Mouse (Mus musculus) layer of hippocampus, adult 18-20 months (tissue): ENCODE measurements around the gene 4930467E23Rik. TPM values are rescaled to one million over a fixed set of nuclear protein-coding genes. Genes with fewer than 3 reads are reported as not detected.
A peak's percentile ranks its signal among the peaks of the same experiment; 100 is the strongest.
"Not testable (repeated sequence)": the region's sequence is repeated elsewhere in the genome, so short reads cannot be mapped to it uniquely, and the experiment has no call there.

Experiments
- DNase-seq, 2 experiments: peaks; one replicate each; pipeline ENCODE4 v3.0.0; 2022; ENCODE audit warnings: low spot score in 2 of 2
- long read RNA-seq: library from polyadenylated mRNA; stranded (forward); transcript quantifications from one replicate; pipeline ENCODE4 v2.0.0, GENCODE M21; 2021
- total RNA-seq, 2 experiments: library from RNA; stranded (reverse); gene quantifications; 2 replicates each; pipeline ENCODE4 v1.2.3; 2021

The 4930467E23Rik gene
- total RNA-seq, result under 1 TPM; 0.61 to 0.62 TPM
- long read RNA-seq, result 0 reads

DNA sequence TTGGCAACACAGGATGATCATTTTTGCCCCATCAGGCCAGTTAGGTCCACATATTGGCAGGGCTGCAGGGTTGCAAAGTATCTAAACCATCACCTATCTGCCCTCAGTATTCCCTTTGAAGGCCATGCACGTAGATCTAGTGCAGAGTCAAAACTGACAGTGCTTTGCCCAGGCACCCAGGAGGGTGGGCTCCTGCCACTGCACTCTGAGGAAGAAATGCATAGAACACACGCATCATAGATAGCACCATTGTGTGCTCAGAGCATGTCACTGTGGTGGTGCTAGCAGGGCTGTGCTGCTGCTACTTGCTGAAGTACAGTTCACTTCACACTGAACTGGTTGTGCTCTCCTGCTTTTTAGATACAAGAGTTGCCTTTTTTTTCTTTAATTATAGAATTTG, at the start of gene 4930467E23Rik:
TSS of gene 4930467E23Rik (plus strand) at position 301 of the 400 bp plus-strand sequence.
- not testable (repeated sequence) for DNase-seq

DNA sequence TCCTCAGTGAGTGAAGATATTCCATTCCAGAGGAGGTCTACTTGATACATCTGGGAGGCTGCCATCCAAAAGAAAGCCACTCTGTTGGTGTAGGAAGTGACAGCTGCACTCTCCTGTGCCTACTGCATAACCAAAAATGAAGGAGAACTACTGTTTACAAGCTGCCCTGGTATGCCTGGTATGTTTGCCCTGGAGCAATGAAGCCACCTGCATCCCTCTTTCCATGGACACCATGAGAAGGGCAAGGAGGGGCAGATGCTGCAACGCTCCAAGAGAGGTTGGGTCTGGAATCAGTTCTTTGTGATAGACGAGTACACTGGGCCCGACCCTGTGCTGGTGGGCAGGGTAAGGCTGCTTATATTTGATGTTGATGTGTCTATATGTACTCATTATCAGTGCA, 47.1 kb upstream of the 4930467E23Rik start:
- not testable (repeated sequence) for DNase-seq

DNA sequence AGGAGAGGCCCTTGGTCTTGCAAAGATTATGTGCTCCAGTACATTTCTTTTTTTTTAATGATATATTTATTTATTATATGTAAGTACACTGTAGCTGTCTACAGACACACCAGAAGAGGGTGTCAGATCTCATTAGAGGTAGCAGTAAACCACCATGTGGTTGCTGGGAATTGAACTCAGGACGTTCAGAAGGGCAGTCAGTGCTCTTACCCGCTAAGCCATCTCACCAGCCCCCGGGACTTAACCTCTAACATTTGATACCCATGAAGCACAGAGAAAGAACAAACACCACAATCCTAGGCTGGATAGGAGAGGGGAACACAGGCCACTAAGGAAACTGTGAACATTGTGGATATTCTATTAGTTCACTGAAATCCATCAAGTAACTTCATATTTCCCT, 43.9 kb upstream of the 4930467E23Rik start:
- not testable (repeated sequence) for DNase-seq

DNA sequence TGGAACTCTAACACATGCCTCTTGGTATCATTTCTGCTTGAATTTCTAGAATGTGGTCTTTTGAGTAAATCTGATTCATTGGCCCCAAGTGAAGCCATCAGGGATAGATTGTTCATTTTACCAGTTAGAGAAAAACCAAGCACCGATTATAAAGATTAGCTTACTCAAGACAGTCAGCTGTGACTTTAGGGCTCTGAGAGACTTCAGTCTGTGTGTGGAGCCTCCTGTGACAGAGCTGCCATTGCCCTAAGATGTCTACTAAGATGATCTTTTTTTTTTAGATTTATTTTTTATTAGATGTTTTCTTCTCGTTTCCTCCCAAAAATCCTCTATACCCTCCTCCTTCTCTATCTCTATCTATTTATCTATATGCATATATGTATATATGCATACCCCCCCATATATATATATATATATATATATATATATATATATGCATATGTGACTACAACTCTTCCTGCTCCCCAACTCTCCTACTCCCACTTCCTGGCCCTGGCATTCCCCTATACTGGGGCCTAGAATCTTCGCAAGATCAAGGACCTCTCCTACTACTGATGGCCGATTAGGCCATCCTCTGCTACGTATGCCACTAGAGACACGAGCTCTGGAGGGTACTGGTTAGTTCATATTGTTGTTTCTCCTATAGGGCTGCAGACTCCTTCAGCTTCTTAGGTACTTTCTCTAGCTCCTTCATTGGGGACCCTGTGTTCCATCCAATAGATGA, 40.4 kb upstream of the 4930467E23Rik start:
- DNase-seq, result not testable (repeated sequence)

DNA sequence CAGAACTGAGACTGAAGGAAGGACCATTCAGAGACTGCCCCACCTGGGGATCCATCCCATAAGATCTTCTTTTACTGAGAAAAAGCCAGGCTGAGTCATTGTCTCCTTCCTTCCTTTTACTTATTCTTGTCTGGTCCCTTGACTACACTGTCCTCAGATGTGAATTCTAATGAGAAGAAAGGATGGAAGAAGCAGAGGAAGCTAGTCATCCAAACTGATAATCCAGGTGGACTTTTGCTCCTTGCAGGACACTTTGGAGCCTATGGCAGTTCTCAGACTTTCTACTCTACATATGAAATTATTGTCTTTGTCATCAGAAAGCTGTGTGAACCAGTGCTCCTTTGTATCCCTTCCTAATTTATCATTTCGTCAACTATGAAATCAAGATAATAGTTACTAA, 39.6 kb upstream of the 4930467E23Rik start:
- DNase-seq, result not testable (repeated sequence)

DNA sequence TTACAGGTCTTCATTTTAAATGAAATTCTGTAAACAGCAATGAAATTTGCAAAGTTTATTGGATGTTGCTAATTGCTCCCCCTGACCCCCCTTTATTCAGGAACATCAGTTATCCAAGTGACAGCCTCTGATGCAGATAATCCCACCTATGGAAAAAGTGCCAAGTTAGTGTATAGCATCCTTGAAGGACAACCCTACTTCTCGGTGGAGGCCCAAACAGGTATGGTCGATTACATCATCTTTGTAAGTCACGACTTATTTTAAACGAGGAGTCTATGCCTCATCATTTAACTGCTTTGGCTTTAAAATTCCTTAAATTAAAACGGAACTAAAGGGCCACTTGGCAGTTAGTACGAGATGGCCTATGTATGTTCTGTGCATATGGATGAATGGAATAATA, 38.0 kb upstream of the 4930467E23Rik start:
- not testable (repeated sequence) for DNase-seq

DNA sequence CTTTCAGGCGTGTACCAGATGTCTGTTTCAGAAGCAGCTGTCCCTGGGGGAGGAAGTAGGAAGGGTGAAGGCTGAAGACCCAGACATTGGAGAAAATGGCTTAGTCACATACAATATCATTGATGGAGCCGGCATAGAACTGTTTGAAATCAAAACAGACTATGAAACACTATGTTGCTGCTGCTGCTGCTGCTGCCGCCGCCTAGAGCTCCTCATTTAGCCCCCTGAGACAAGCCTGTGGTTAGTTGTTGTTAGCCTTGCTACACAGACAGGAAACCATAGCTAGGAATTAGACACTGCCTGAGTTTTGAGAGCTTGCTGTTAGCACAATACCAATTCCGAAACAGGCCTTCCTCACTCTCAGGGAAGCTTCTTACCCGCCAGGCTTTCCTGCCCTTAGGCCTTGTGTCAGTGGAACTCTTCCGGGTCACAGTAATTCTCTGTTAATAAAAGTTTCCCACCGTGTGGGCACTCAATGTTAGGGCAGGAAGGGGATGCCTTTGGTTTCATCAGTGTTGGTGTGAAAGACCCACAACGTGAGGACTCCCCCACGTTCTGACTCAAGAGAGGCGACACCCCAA, 31.8 kb upstream of the 4930467E23Rik start:
- not testable (repeated sequence) for DNase-seq

DNA sequence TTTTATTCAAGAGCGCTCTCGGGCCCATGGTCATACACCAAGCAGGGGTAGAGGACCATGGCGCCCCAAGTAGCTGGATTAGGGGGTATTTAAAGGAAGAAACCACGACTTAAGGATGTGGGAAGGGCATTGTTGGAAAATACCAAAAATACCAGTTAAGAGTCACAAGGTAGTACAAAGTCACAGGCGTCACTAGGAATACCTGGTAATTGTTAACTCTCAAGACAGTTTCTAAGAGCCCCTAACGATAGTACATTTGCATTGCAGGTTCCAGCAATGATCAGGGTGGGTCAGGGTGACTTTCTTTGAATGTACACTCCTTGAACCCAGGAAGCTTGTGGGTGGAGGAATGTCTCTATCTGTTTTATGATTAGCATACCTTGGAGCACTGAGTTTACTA, 31.3 kb upstream of the 4930467E23Rik start:
- not testable (repeated sequence) for DNase-seq

DNA sequence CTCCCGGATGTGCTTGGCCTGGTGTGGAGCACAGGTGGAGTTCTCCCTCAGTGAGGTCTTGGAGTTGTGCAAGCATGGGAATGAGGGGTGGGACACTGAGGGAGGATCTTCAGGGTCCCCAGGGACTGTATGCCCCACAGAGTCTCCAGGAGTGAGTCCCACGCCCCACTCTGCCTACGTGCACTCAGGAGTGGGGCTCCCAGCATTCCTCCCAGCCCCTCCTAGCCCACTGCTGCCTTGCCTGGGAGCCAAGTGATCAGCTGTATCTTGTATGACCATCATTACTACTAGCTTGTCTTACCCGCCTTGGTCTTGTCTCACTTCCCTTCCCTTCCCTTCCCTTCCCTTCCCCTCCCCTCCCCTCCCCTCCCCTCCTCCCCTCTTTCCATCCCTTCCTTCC, 30.7 kb upstream of the 4930467E23Rik start:
- not testable (repeated sequence) for DNase-seq

DNA sequence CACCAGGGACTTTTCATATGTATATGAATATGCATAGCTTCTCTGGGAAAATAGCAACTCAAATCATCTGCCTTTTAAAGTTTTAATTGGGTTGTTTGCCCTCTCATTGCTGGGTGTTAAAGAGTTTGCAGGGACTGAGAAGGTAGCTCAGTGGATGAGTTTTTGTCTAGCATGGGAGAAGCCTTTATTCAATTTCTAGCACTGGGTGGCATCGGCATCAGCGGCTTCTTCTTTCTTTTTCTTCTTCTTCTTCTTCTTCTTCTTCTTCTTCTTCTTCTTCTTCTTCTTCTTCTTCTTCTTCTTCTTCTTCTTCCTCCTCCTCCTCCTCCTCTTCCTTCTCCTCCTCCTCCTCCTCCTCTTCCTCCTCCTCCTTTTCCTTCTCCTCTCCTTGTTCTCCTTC, 28.1 kb upstream of the 4930467E23Rik start:
- DNase-seq, result not testable (repeated sequence)

DNA sequence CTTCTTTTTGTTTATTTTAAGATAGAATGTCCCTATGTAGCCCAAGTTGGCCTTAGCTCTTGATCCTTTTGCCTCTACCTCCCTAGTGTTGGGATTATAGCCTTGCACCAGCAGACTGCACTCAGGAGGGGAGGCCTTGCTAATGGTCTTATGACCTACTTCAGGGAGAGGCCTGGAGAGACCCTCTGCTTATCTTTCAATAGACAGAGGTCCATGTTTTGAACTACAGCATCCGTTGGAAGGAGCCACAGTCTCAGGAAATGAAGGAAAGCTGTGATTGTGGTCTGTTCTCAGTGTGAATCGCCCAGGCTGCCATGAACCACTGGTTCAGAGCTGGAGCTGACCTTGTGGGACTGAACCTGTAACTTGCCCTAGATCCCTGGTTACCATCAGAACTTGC, 27.1 kb upstream of the 4930467E23Rik start:
- not testable (repeated sequence) for DNase-seq

DNA sequence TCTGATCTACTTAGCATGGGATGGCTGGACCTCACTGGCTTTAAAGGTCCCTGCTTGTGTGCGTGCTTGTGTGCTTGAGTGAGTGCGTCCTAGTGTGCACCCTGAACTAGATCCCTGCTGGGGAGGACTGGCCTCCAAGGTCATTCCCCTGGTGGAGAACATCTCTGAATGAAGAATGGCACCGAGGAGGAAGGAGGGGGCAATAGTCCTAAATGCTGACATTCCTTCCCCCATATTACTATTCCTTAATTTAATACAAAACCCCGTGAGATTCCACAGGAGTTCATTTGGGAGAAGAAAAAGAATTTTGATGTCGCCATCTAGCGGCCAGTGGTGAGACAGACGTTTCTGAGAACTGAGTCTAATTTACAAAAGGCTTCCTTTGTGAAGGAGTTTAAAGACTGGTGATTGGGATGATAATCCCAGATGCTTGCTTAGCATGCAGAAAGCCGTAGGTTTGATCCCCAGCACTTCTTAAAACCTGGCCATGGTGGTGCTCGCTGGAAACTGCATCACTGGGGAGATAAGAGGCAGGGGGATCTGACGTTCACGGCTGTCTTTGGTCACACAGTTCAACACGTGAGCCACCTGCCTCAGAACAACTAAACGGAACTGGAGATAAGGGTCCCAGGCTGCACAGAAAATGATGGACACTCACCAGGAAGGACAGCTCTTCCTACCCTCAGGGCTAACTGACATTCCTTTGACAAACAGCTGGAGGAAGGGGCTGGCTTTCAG, 26.2 kb upstream of the 4930467E23Rik start:
- peak; percentile 88 to 98 for DNase-seq

DNA sequence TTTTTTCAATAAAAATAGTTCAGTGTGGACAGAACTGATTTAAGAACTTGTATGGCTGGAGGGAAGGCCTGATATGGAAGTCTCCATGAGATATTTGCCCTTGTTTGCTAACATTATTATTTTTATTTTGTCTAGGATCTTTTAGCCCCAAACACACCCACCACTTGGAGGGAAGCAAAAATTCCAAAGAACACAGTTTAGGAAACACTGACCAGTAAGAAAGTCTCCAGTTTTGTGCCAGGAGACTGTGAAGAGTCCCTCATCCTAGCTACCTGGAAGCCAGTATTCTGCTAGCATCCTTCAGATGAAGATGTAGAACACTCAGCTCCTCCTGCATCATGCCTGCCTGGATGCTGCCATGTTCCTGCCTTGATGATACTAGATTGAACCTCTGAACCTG, 25.5 kb upstream of the 4930467E23Rik start:
- DNase-seq, result not testable (repeated sequence)

DNA sequence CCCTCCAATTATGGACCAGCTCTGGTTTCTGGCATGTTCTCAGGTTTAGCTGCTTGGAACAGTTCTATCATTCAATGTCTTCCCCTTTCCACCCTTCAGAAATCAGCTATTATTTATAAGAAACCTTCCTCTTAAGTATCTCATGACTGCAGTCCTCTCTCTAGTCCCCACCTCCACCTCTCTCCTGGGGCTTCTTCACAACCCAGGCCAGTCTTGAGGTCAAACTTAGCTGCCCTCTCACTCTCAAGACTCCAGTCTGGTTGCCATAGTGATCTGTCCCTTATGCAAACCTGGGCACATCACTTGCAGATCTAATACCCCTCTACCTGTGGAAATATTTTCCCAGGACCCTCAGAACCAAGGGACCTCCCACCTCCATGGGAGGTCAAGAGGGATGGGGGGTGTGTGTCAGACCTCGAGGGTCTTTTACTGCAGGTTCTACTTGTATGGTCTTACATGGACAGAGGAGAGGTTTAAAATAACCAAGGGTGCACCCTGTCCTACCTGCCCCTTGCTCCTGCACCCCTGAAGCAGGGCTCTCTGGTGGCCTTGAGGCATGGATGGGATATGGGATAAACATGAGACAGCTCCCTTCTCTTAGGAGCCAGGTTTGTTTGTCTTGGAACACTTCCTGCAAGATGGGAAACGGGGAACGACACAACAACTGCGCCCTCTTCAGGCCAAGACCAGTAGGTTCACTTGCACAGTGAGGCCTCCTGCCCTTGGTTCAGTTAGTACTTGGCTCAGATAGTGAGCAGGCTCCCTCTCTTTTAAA, 24.7 kb upstream of the 4930467E23Rik start:
- DNase-seq, result not testable (repeated sequence)

DNA sequence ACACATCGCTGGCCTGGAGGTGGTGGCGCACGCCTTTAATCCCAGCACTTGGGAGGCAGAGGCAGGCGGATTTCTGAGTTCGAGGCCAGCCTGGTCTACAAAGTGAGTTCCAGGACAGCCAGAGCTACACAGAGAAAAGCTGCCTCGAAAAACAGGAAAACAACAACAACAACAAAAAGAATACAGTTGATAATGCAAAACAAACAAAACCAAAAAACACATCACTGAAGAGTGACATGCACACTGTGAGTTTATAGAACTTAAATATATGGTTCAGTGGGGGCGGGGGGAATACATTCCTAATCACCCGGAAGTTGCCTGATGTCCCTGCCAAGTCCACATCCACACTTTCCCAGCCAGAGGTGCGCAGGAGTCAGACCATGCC, 24.2 kb upstream of the 4930467E23Rik start:
- DNase-seq, result not testable (repeated sequence)

DNA sequence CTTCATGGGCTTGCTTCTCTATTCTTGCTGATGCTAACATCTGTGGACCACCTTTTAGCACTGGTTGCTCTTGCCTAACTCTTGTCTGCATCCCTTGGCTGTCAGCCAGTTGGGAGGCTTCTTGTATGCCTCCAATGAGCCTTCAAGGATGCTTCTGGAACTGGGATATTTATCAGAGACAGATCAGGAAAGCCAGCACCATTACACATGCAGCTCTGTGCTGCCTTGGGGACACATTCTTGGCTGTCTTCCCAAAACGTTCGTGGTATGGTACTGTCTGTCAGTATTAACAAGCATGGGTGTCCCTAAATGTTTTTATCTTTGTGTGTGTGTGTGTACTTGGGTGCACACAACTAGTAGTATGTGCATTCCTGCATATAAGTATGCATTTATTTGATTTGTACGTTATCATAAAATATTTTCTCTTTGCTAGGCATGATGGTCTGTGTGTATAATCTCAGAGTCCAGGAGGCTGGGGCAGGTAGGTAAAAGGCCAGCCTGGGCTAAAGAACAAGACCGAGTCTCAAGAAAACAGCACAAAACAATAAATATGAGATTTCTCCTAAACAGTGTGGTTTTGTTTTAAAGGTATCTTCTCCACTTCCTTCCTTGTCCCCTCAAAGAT, 23.2 kb upstream of the 4930467E23Rik start:
- DNase-seq, result not testable (repeated sequence)

DNA sequence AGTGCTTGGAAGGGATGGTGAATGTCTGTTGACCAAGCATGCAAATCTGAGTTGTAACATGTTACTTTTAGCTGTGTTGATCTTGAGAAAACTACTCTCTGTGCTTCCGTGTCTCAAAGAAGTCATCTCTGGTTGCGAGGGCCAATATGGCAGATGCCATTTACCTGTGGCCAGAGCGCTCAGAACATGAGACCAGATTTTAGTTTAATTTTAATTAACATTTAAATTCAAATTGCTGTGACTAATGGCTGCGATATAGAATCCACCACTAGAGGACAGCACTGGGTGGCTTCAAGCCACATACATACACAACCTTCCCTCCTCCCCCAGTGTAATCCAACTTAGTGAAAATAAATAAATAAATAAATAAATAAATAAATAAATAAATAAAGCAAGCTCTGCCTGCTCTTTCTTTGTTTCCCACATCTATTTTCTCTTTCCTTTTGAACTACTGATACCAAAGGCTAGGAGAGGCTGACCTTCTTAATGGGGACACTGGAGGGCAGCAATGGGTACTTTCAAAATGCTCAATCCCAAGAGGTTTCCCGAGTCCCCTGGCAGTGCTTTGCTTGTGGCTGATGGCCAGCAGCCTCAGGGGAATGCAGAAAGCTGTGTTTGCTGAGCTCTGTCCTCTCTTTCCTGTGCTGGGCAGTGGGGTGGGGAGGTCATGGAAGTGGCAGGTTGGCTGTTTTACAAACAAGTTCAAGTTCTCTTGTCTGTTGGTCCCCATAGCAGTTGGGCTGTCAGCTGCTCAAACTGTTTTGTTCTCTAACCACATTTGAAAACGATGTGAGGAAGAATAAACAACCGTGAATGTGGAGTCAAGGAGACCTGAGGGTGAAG, 22.2 kb upstream of the 4930467E23Rik start:
- DNase-seq, result peak; percentile 76 to 97

DNA sequence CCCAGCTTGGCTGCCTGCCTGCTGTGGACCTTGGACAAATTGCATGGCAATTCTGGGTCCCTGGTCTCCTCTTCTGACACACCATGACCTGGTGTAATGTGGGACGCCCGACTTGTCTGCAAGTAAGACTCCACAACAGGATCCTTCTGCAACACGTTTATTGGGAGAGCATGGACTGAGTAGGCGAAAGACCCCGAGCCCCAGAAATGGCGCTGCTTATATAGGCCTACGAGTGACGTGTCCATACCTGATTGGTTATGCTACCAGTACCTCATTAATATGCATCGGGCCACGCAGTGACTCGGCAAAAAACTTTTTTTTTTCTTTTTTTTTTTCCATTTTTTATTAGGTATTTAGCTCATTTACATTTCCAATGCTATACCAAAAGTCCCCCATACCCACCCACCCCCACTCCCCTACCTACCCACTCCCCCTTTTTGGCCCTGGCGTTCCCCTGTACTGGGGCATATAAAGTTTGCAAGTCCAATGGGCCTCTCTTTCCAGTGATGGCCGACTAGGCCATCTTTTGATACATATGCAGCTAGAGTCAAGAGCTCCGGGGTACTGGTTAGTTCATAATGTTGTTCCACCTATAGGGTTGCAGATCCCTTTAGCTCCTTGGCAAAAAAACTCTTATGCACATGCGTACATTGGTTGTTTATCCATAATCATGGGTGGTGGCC, 21.5 kb upstream of the 4930467E23Rik start:
- not testable (repeated sequence) for DNase-seq

DNA sequence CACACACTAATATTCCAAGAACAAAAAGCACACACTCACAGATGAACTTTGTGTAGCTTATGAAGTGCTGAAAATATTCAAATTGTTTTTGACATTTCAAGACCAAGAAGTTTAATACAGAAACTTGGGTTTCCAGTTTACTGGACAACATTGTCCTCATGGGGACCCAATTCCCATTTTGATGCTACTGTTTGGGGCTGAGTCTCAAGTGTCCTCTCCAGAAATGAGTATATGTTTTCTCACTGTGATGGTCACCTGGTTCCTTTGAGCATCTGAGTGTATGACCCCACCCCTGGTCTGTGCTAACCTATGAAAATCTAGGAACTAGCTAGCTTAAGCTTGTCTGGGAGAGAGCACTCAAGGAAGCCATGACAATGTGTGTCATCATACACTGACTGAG, 20.4 kb upstream of the 4930467E23Rik start:
- not testable (repeated sequence) for DNase-seq
